Mouse (Mus musculus) cerebellum, postnatal 25 days (tissue): ENCODE results near the gene Arhgef7.
A peak's percentile ranks its signal among the peaks of the same experiment; 100 is the strongest.

Experiments used
- DNase-seq, 2 experiments: peaks; one replicate each; pipeline ENCODE4 v3.0.0; 2021; ENCODE audit warnings: mixed read lengths in 2 of 2

Arhgef7 gene

DNA sequence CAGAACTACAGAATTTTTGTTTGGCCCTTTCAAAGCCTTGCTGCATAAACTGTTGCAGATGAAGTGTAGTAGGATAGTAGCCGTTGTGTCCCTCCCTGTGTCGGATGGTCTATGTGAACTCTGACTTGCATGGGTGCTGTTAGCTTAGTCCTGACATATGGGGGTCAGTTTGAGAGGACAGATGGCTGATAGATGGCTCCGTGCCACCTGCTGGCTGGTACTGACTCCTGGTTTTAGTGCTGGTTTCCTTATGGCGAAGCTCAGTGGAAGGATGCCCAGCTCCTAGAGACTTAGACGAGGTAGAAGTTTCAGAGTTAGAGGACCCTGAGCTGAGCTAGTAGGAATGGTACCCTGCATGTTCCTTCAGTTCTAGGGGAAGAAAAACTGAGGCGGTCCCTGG, 42.5 kb downstream of the Arhgef7 start:
- DNase-seq = peak; percentile 97

DNA sequence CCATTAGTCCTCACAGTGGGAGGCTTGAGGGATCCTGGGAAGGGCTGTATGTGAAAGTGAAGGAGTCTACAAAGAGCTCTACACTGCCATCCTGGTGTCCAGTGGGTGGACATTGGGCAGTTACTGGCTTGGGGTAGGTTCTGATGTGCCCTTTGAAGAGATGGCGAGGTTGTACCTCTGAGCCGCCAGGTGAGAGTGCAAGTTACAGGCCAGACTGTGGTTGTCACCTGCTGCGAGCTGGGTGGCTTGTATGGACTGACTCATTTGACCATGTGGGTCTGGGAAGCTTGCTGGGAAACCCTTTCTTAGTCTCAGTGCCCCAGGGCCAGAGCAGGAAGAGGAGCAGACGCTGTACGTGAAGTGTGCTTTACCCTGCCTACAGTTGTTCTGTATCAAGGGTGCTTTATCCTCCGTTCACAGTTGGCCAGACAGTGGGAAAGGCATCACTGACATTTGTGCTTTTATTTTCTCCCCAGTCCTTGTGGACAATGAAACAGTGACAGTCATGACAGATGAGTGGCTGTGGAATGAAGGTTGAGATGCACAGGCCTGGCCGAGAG, 43.1 kb downstream of the Arhgef7 start:
- peak; percentile 61 to 64 for DNase-seq

DNA sequence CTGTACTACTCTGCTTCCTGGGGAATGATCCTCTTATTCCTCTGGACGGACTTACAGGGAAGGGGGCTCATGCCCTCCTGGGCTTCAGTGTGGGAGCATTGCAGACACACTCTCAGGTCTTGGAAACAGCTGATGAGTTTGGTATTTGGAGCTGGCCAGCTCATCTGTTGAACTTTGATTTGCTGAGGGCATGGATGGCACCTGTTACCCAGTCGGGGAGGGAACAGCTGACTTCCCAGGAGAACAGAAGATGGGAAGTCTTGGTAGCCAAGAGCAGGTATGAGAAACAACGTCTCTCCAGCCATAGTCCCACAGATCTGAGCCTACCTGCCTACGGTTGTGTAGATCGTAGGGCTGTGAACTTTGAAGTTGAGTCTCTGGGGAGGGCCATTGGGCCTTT, 44.1 kb downstream of the Arhgef7 start:
- peak; percentile 8 to 22 for DNase-seq

DNA sequence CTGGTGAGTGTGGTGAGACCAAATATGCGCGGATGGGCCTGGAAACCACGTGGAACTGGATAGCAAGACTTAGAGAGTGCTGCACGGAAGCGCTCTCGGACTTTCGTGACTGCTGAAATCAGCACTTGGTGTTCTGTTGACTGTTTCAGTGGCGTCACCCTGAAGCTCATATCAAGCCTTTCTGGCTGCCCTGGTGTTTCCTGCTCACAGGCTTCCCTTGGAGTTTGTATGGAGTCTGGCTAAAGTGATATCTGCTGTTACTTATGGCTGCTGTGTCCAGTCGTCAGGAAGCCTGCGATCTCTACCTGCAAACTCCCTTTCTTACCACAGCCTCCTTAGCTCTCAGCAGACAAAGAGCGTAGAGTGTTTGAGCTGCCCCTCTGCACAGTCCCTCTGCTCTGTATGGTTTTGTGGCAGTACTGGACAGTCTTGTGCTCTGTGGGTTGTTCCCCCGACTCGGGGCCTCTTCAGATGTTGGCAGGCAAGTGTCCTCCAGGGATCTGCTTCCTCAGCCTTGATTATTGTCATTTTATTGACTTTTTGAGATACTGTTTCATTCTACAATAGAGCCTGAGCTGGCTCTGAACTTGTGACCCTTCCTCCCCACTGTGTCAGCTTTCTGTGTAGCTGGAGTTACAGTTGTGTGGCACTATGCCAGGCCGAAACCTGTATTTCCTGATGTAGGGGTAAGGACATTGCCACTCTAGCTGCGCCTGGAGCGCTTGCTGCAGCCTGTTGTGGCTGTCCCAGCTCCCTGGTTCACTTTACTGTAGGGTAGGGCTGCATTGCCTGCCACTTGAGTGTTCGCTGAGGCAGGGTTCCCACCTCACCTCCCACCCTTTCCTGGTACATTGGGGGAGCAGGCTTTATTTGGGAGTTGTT, 46.9 kb downstream of the Arhgef7 start:
- DNase-seq = peak; percentile 33 to 37

GRCm38 (mm10) chr8:11775889-11776288, 48.4 kb downstream of the Arhgef7 start:
- DNase-seq = peak; percentile 32 to 43

GRCm38 (mm10) chr8:11776451-11777180, 49.1 kb downstream of the Arhgef7 start:
- peak in 1 of 2 experiments; percentile 8 for DNase-seq

DNA sequence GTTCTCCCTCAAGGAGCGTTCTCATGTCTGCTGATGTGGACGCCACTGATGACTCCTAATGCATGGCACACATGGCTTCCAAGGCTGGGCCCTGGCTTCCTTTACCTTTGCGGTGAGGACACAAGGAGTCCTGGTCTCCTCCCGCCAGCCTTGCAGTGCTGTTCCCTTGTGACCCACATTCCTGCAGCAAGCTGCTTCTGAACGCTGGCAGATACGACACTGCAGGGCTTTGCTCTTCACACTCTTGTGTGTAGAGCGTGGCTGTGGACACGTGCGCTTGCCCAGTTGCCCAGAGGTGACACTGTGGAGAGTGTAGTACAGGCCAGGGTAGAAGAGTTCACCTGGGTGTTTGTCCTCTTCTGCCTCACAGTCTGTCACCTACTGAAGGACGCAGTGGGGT, 49.7 kb downstream of the Arhgef7 start:
- peak; percentile 54 to 59 for DNase-seq

DNA sequence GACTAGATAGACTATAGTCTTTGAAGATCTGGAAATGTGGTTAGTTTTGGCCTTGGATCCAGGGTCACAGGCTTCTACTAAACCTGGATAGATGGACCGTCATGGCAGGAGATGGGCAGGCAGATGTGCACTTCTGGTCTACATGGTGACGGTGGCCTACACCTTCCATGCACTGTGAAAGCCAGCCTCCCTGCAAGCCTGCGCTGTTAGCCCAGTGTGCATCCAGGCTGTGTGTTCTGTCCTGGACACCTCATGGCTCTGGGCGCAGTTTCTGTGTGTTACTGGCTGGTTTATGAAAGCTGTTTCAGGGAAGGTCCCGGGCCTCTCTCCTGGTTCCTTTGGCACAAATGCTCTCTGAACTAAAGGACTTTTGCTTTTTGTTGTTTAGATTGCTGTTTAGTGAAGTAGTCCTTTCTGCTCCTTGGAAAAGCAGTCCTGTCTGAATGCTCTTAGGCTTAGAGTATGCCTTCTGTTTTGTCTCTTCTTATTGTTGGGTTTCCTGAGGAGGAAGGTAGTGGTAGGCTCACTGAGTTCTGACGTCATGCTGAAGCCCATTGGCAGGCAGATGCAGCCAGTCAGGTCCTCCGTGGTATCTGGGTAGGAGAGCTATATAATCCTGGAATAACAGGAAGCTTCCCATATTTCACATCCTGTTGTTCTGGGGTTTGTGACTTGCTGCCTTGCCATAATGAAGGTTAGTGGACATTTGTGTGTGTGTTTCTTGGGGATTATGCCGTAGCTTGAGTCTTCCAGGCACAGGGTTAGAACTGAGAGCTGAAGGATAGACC, 51.3 kb downstream of the Arhgef7 start:
- DNase-seq = peak; percentile 65 to 74

GRCm38 (mm10) chr8:11779844-11780634, 52.5 kb downstream of the Arhgef7 start:
- peak; percentile 88 to 92 for DNase-seq

GRCm38 (mm10) chr8:11780641-11781040, 53.1 kb downstream of the Arhgef7 start:
- peak; percentile 77 to 86 for DNase-seq

DNA sequence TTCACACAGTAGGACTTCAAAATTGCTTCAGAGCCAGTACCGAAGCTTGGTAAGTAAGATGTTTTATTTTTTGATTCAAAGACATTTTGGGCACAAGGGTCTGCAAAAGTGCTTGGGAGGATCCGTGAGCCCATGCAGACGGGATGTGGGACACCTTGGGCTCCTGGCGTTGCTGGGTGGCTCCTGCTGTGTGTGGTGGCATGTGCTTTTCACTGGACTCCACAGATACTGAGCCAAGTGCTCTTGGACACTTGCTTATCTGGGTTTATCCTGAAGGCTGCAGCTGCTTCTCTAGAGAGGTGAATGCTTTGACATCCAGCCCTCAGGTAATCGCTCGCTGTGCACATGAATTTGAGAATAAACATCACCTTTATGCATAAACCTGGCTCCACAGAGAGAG, 55.1 kb downstream of the Arhgef7 start:
- DNase-seq = no peak

DNA sequence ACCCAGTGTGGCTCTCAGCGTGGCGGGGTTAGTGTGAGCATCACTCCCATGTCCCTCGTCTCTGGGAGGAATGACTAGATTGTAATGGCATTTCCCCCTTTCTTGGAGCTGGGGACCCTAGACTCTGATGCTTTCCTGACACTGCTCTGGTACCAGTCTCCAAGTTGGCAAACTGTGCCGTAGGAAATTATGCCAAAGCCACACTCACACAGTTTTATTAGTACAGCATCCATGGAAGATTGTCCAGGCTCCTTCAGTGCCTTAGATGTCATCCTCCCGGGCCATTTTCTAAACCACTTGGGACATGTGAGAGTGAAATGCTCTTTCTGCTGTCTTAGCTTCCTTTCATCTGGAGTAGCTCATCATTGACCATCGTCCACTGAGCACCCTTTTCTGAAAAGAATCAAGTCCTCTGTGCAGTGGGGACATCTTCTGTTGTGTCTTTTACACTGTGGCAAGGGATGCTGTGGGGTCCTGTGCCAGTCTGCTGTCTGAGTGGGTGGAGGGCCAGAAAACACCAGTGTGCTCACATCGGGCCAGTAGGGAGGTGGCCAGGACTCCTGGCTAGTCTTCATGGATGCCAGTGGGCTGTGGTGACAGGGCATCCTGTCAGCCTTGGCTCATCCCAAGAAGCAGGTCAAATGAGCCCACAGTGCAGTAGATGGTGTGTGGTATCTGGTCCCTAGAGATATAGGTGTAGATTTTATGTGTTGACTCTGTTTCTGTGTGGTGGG, 56.5 kb downstream of the Arhgef7 start:
- DNase-seq = peak; percentile 51 to 61

GRCm38 (mm10) chr8:11785121-11785520, 57.6 kb downstream of the Arhgef7 start:
- peak; percentile 73 to 86 for DNase-seq

DNA sequence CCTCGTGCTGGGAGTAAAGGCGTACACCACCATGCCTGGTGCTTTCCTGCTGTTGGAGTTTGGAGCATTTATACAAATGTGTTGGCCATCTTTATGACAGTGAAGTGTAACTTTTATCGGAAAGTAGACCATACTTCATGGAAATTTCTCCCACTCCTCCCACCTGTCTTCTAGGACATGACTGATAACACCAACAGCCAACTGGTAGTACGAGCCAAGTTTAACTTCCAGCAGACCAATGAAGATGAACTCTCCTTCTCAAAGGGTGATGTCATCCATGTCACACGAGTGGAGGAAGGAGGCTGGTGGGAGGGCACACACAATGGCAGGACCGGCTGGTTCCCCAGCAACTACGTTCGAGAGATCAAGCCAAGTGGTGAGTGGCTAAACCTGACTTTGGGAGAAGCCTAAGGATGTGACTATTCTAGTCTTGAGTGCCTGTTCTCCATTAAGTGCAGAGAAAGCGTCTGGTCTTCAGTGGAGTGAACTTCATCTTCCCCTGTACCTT, 58.1 kb downstream of the Arhgef7 start:
- no peak for DNase-seq

DNA sequence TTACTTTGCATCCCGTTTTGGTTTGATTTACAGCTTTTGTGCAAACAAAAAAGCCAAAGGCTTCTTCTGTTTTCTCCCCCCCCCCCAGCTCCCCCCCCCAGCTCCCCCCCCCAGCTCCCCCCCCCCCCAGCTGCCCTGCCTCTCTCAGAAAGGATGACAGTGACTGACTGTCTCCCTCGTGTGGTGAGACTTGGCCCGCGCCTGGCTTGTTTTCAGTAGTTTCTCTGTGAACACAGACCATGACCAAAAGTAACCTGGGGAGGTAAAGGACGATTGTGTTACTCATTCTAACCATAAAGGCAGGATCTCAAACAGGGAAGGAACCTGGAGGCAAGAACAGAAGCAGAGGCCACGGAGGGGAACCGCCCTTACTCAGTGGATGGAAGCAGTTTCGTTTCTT, 60.7 kb downstream of the Arhgef7 start:
- peak; percentile 78 to 87 for DNase-seq

- DNase-seq = no peak
Measured at GRCm38 (mm10) chr8:11789168-11789567, 61.6 kb downstream of the Arhgef7 start.

DNA sequence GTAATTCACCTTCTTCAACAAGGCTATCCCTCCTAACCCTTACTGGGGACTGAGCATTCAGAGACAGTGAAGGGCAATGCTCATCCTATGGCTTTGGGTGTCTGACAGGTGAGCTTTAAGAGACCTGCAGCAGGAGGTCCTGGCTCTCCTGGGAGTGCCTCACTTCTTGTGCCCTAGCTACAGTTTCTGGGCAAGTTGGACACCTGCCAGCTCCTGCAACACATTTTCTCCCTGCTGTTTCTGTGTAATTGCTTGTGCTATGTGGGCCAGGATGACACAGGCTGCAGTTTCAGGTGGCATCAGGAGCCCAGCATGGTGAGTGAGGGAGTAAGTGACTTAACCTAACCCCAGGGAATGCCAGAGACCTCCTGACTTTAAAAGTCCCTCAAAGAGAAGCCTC, 67.4 kb downstream of the Arhgef7 start:
- DNase-seq = peak; percentile 86 to 89

GRCm38 (mm10) chr8:11797128-11797527, 69.6 kb downstream of the Arhgef7 start:
- no peak for DNase-seq

DNA sequence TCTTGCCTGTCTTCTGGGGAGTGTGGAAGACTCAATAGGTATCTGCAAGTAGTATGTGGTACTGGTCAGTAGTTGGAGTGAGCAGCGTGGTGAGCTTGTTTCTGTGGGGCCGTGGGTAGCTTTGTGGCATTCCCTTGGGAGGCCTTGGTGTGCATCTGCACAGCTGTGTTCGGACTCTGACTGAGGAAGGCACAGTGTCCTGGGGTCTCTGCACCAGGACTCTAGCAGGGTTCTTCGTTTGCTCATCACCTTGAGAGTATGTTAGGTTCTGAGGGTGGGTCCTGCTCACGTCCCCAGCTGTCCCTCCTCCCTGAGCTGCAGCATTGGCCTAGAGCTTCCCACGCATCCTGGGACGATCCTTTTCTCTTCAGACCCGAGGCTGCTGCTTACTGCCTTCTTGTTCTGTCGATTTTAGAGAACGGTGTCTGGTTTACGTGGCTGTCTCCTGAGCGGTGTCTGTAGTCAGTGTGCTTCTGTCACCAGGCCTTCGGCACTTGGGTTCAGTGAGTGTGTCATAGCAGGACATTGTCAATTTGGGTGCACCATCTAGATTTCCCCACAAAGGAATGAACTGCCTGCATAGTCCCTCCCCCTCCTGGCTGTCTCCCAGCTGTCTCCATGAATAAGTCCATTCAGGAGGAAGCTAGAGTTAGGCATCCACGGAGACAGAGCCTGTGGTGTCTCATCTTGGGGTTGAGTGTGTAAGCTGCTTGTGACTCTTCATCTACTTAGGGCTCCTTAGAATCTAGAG, 70.4 kb downstream of the Arhgef7 start:
- peak; percentile 48 to 71 for DNase-seq

DNA sequence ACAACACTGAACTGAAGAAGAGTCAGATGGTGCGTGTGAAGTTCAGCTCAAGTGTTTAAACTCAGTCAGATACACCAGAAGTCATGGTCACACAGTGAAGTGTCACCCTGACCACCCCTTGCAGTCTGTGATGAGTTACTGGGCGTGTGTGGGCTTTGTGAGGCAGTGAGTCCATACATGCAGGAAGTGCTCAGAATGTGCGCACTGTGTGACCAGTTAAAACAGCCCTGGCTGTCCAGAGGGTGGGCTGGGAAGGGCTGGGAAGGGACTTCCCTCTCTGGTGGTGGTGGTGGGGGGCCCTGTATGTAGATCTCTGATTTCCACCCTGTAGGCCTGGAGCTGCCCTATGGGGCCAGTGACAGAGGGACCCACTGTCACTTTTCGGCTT, 71.0 kb downstream of the Arhgef7 start:
- DNase-seq = no peak
